In the genomic region with DNA sequence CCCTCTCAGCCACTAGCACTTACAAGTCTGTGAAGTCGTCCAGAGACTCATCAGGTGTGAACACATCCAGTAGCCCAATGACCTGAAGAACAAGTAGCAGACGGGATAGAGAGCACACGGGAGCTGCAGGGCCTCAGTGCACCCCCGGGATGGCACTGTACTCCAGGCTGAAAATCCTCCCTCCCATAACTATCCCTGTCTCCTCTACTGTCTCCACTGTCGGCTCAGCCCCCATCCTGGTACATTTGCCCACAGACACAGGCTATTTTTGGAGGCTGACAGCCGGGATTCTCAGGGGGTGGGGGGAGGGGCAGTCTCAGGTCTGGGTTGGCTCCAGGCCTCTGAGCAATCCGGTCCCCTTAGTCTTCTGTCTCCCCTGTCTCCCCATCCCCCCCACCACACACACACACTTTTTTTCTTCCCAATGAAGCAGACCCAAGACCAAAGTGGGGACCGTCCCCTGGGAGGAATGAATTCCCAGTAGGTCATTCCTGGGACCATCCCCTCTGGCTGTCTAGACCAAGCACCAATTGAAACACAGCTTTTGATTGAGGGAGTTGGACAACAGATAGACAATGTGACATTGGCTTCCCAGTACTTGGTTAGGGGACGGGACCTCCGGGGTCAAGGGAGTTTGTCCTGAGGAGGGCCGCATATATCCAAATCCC, we compare ENCODE assay signal across 21 mouse cellular contexts. TPM values are rescaled to one million over a fixed set of nuclear protein-coding genes. Genes with fewer than 3 reads are reported as not detected.
A peak's percentile ranks its signal among the peaks of the same experiment; 100 is the strongest.
DNase-seq lines count a peak whose midpoint lies in the region; ATAC-seq lines count a peak whose summit lies in the region.
"Had no signal": no experiment of that assay in that cellular context is flagged by ENCODE, and none has a peak within 500 bp of the region (broad histone marks: within the 10 kb centered on the region; RNA-seq: fewer than 3 reads in every experiment).

No protein-coding gene starts in this region.

- H3K27ac ChIP-seq in forebrain, embryonic 10.5 days: no peak overlapping the region
- H3K27ac ChIP-seq in forebrain, embryonic 15.5 days (replicated peaks): no peak overlapping the region
- no peak overlapping the region for H3K27ac ChIP-seq in heart, embryonic 11.5 days (ENCODE audit: low read depth, low read length)
- H3K27ac ChIP-seq in heart, embryonic 14.5 days (replicated peaks in 1 of 2; ENCODE audit: control insufficient read depth in 1 of 2, insufficient read depth in 1 of 2, low read depth in 2 of 2, low read length in 2 of 2): peak overlapping the region in 1 of 2 experiments; percentile 65; a peak in 3 of 4 replicates
- H3K27ac ChIP-seq: embryonic facial prominence, embryonic 12.5 days; limb, embryonic 15.5 days; liver, embryonic 15.5 days; neural tube, embryonic 15.5 days had no signal

- no peak overlapping the region for H3K4me2 ChIP-seq in forebrain, embryonic 15.5 days (replicated peaks)
- H3K4me2 ChIP-seq in heart, embryonic 11.5 days: peak overlapping the region; percentile 53
- peak overlapping the region; percentile 50 for H3K4me2 ChIP-seq in heart, embryonic 14.5 days (ENCODE audit: low read length)
- H3K4me2 ChIP-seq: embryonic facial prominence, embryonic 12.5 days; limb, embryonic 15.5 days; liver, embryonic 15.5 days; neural tube, embryonic 15.5 days had no signal

- peak overlapping the region; percentile 3; the same call in 1 of the 2 replicates for H3K4me3 ChIP-seq in forebrain, embryonic 10.5 days
- H3K4me3 ChIP-seq in forebrain, embryonic 15.5 days: no peak overlapping the region
- H3K4me3 ChIP-seq in heart, embryonic 11.5 days (ENCODE audit: low read depth, low read length): peak overlapping the region; percentile 21; the same call in 1 of the 2 replicates
- H3K4me3 ChIP-seq in heart, embryonic 14.5 days (ENCODE audit: control insufficient read depth in 1 of 2, insufficient read depth in 1 of 2, low read depth in 1 of 2, low read length in 2 of 2): peak overlapping the region in 1 of 2 experiments; percentile 15; a peak in 2 of 4 replicates
- H3K4me3 ChIP-seq: embryonic facial prominence, embryonic 12.5 days; erythroblast, embryonic 14.5 days; limb, embryonic 15.5 days; liver, embryonic 15.5 days; neural tube, embryonic 15.5 days had no signal

- H3K9ac ChIP-seq in forebrain, embryonic 15.5 days (replicated peaks): no peak overlapping the region
- no peak overlapping the region for H3K9ac ChIP-seq in heart, embryonic 11.5 days (ENCODE audit: low read depth, low read length)
- H3K9ac ChIP-seq in heart, embryonic 14.5 days (ENCODE audit: low read length): peak overlapping the region; percentile 66
- H3K9ac ChIP-seq: embryonic facial prominence, embryonic 12.5 days; limb, embryonic 15.5 days; liver, embryonic 15.5 days; neural tube, embryonic 15.5 days had no signal

- no peak for DNase-seq in forebrain, embryonic 10.5 days (ENCODE audit: extremely low spot score, low spot score)
- DNase-seq in heart, postnatal 36 days: no peak
- DNase-seq in brain, adult 2 months (ENCODE audit: low read depth, low spot score): peak; percentile 82
- no peak for DNase-seq in thymus, postnatal 0 days (ENCODE audit: low spot score)
- no peak for DNase-seq in adrenal gland, adult (ENCODE audit: inconsistent age in 2 of 2, low spot score in 1 of 2)
- DNase-seq: B cell, adult 2 months; kidney, adult 18-20 months; kidney, postnatal 10 days; midbrain, embryonic 14.5 days; spleen, adult 18-20 months; thymus, postnatal 36 days had no signal

- H3K27me3 ChIP-seq in forebrain, embryonic 10.5 days (ENCODE audit: poor library complexity, severe bottlenecking): peaks cover 38% of the 10 kb centered on the region
- peaks cover 9% of the 10 kb centered on the region; the same call in 1 of the 2 replicates for H3K27me3 ChIP-seq in forebrain, embryonic 15.5 days
- peaks cover 14% of the 10 kb centered on the region for H3K27me3 ChIP-seq in heart, embryonic 11.5 days (ENCODE audit: control insufficient read depth, insufficient read depth, low read length)
- H3K27me3 ChIP-seq in heart, embryonic 14.5 days (ENCODE audit: control insufficient read depth, insufficient read depth, low read length): peaks cover 21% of the 10 kb centered on the region; the same call in 1 of the 2 replicates

- peaks cover 53% of the 10 kb centered on the region for H3K4me1 ChIP-seq in forebrain, embryonic 10.5 days
- peaks cover 19% of the 10 kb centered on the region for H3K4me1 ChIP-seq in forebrain, embryonic 15.5 days
- H3K4me1 ChIP-seq in heart, embryonic 11.5 days (ENCODE audit: control insufficient read depth, insufficient read depth, low read length): peaks cover 21% of the 10 kb centered on the region
- peaks cover 24 to 25% of the 10 kb centered on the region in 2 experiments for H3K4me1 ChIP-seq in heart, embryonic 14.5 days (ENCODE audit: control insufficient read depth in 2 of 2, insufficient read depth in 2 of 2, low read length in 2 of 2)

- H3K9me3 ChIP-seq in forebrain, embryonic 10.5 days: no peaks in the 10 kb centered on the region
- no peaks in the 10 kb centered on the region for H3K9me3 ChIP-seq in forebrain, embryonic 15.5 days
- no peaks in the 10 kb centered on the region for H3K9me3 ChIP-seq in heart, embryonic 11.5 days (replicated peaks; ENCODE audit: control insufficient read depth, low read length)
- no peaks in the 10 kb centered on the region for H3K9me3 ChIP-seq in heart, embryonic 14.5 days (ENCODE audit: control insufficient read depth, low read length)
- H3K9me3 ChIP-seq: embryonic facial prominence, embryonic 12.5 days; limb, embryonic 15.5 days; liver, embryonic 15.5 days; neural tube, embryonic 15.5 days had no signal

- peaks cover 42% of the 10 kb centered on the region for H3K36me3 ChIP-seq in forebrain, embryonic 10.5 days (replicated peaks)
- no peaks in the 10 kb centered on the region for H3K36me3 ChIP-seq in forebrain, embryonic 15.5 days
- H3K36me3 ChIP-seq in heart, embryonic 11.5 days (ENCODE audit: control insufficient read depth, insufficient read depth, low read length): no peaks in the 10 kb centered on the region
- peaks cover 8% of the 10 kb centered on the region; the same call in 1 of the 2 replicates for H3K36me3 ChIP-seq in heart, embryonic 14.5 days (ENCODE audit: control insufficient read depth, insufficient read depth, low read length)
- H3K36me3 ChIP-seq: embryonic facial prominence, embryonic 12.5 days; limb, embryonic 15.5 days; liver, embryonic 15.5 days; neural tube, embryonic 15.5 days had no signal

- ATAC-seq in forebrain, embryonic 15.5 days (replicated peaks): no peak
- ATAC-seq in heart, embryonic 11.5 days (replicated peaks; ENCODE audit: insufficient number of reproducible peaks, low FRiP score, low TSS enrichment): no peak
- no peak; the same call in 1 of the 2 replicates for ATAC-seq in heart, embryonic 14.5 days (ENCODE audit: insufficient number of reproducible peaks, insufficient read depth, low FRiP score, low read depth)
- ATAC-seq: forebrain, embryonic 14.5 days had no signal

- intact Hi-C loops in heart, postnatal 36 days (cut with DNase I): no loop called here

- WGBS in forebrain, embryonic 10.5 days: 81% methylated on average over 11 of the region's 11 CpGs
- WGBS in forebrain, embryonic 15.5 days: 73% methylated on average over 11 of the region's 11 CpGs
- 54% methylated on average over 11 of the region's 11 CpGs for WGBS in heart, embryonic 11.5 days (ENCODE audit: insufficient replicate concordance)
- WGBS in heart, embryonic 14.5 days: 36% methylated on average over 11 of the region's 11 CpGs

RNA-seq across cellular contexts. Expression of a gene that starts 3.0 kb away (rescaled TPM):
- polyA plus RNA-seq in forebrain, embryonic 10.5 days (2016; fragmentation: Nextera tagmentation; extraction: Ambion mirVana): 34.9 and 38.4 TPM in 2 replicates
- polyA plus RNA-seq in forebrain, embryonic 15.5 days (2015; fragmentation: Nextera tagmentation; extraction: Ambion mirVana): 5.5 and 5.8 TPM in 2 replicates
- 20.7 and 24.6 TPM in 2 replicates for polyA plus RNA-seq in heart, embryonic 11.5 days (2014; fragmentation: Nextera tagmentation; extraction: Ambion mirVana)
- total RNA-seq in heart, postnatal 36 days (2021): 10 to 100 TPM; 21.5 to 23.7 TPM
- polyA plus RNA-seq in heart, embryonic 14.5 days (2014; fragmentation: Nextera tagmentation; extraction: Ambion mirVana): 21.0 and 23.0 TPM in 2 replicates
- 1.2 TPM in 2 replicates for polyA plus RNA-seq in thymus, postnatal 0 days (2015; fragmentation: Nextera tagmentation; extraction: Ambion mirVana)

RNA-seq across cellular contexts. Expression of a gene that starts 9.0 kb away (rescaled TPM):
- polyA plus RNA-seq in forebrain, embryonic 10.5 days (2016; fragmentation: Nextera tagmentation; extraction: Ambion mirVana): 15.0 and 16.5 TPM in 2 replicates
- 31.5 and 38.6 TPM in 2 replicates for polyA plus RNA-seq in forebrain, embryonic 15.5 days (2015; fragmentation: Nextera tagmentation; extraction: Ambion mirVana)
- 10.5 and 11.4 TPM in 2 replicates for polyA plus RNA-seq in heart, embryonic 11.5 days (2014; fragmentation: Nextera tagmentation; extraction: Ambion mirVana)
- total RNA-seq in heart, postnatal 36 days (2021): 1 to 10 TPM; 7.1 to 7.4 TPM
- 11.0 and 11.5 TPM in 2 replicates for polyA plus RNA-seq in heart, embryonic 14.5 days (2014; fragmentation: Nextera tagmentation; extraction: Ambion mirVana)
- 16.4 and 17.7 TPM in 2 replicates for polyA plus RNA-seq in thymus, postnatal 0 days (2015; fragmentation: Nextera tagmentation; extraction: Ambion mirVana)

RNA-seq across cellular contexts. Expression of a gene that starts 11.9 kb away (rescaled TPM):
- polyA plus RNA-seq in forebrain, embryonic 10.5 days (2016; fragmentation: Nextera tagmentation; extraction: Ambion mirVana): 35.7 and 36.3 TPM in 2 replicates
- polyA plus RNA-seq in forebrain, embryonic 15.5 days (2015; fragmentation: Nextera tagmentation; extraction: Ambion mirVana): 42.8 and 42.9 TPM in 2 replicates
- polyA plus RNA-seq in heart, embryonic 11.5 days (2014; fragmentation: Nextera tagmentation; extraction: Ambion mirVana): 3.2 and 4.2 TPM in 2 replicates
- 1 to 10 TPM; 1.7 to 2.0 TPM for total RNA-seq in heart, postnatal 36 days (2021)
- polyA plus RNA-seq in heart, embryonic 14.5 days (2014; fragmentation: Nextera tagmentation; extraction: Ambion mirVana): 2.5 and 3.2 TPM in 2 replicates
- polyA plus RNA-seq in thymus, postnatal 0 days (2015; fragmentation: Nextera tagmentation; extraction: Ambion mirVana): 4.9 and 5.6 TPM in 2 replicates
- total RNA-seq: megakaryocyte progenitor cell, adult 5-6 weeks had no signal
- polyA plus RNA-seq: erythroblast, embryonic 14.5 days had no signal

RNA-seq across cellular contexts. Expression of a gene that starts 14.6 kb away (rescaled TPM):
- 25.7 and 26.5 TPM in 2 replicates for polyA plus RNA-seq in forebrain, embryonic 10.5 days (2016; fragmentation: Nextera tagmentation; extraction: Ambion mirVana)
- polyA plus RNA-seq in forebrain, embryonic 15.5 days (2015; fragmentation: Nextera tagmentation; extraction: Ambion mirVana): 17.5 and 17.7 TPM in 2 replicates
- polyA plus RNA-seq in heart, embryonic 11.5 days (2014; fragmentation: Nextera tagmentation; extraction: Ambion mirVana): 13.1 and 14.1 TPM in 2 replicates
- total RNA-seq in heart, postnatal 36 days (2021): 1 to 10 TPM; 8.6 to 8.8 TPM
- polyA plus RNA-seq in heart, embryonic 14.5 days (2014; fragmentation: Nextera tagmentation; extraction: Ambion mirVana): 10.9 and 11.3 TPM in 2 replicates
- polyA plus RNA-seq in thymus, postnatal 0 days (2015; fragmentation: Nextera tagmentation; extraction: Ambion mirVana): 9.8 and 12.5 TPM in 2 replicates

RNA-seq across cellular contexts. Expression of a gene that starts 43.1 kb away (rescaled TPM):
- 144 and 155 TPM in 2 replicates for polyA plus RNA-seq in forebrain, embryonic 10.5 days (2016; fragmentation: Nextera tagmentation; extraction: Ambion mirVana)
- polyA plus RNA-seq in forebrain, embryonic 15.5 days (2015; fragmentation: Nextera tagmentation; extraction: Ambion mirVana): 113 and 118 TPM in 2 replicates
- polyA plus RNA-seq in heart, embryonic 11.5 days (2014; fragmentation: Nextera tagmentation; extraction: Ambion mirVana): 84.6 and 95.1 TPM in 2 replicates
- 100 to 1,000 TPM in 1 of 2 experiments, 10 to 100 TPM in 1; 92.4 to 100 TPM for total RNA-seq in heart, postnatal 36 days (2021)
- 87.4 and 99.3 TPM in 2 replicates for polyA plus RNA-seq in heart, embryonic 14.5 days (2014; fragmentation: Nextera tagmentation; extraction: Ambion mirVana)
- polyA plus RNA-seq in thymus, postnatal 0 days (2015; fragmentation: Nextera tagmentation; extraction: Ambion mirVana): 19.0 and 19.4 TPM in 2 replicates
